Mouse (Mus musculus) cerebellum, postnatal 4 days (tissue): ENCODE results near the gene Mavs.

Experiments
- DNase-seq, 2 experiments: peaks; one replicate each; pipeline ENCODE4 v3.0.0; 2022; ENCODE audit warnings: low spot score in 2 of 2, mixed read lengths in 1 of 2

Mavs gene

DNA sequence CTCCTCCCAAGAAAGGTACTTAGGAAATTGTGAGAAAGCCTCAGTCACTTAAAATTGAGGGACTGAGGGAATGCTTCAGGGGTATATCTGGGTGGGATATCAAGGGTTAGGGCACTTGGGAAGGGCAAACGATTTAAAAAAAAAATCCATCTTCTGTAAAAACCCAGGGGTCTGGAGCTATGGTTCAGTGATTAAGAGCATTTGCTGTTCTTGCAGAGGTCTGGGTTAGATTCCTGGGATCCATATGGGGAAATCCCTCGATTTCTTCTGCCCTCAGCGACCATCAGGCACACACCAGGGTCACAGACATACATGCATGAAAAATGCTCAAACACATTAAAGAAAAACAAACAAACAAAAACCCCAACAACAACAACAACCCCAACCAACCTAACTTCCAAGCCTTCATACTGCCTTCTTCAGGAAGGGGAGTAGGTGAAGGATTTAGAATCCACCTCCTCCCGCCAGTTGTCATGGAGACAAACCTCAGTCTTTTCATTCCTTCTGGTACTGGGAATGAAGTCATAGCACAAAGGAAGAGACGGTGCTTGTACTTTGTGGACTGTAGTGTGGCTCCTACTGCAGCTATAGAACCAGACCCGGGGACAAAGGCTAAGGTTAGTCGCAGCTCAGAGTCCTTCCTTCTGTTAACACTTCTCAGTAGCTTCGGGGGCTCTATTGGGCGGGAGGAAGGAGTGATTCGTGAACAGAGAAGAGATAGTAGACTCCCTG lies 27.8 kb downstream of the Mavs start:
- DNase-seq, result no peak

DNA sequence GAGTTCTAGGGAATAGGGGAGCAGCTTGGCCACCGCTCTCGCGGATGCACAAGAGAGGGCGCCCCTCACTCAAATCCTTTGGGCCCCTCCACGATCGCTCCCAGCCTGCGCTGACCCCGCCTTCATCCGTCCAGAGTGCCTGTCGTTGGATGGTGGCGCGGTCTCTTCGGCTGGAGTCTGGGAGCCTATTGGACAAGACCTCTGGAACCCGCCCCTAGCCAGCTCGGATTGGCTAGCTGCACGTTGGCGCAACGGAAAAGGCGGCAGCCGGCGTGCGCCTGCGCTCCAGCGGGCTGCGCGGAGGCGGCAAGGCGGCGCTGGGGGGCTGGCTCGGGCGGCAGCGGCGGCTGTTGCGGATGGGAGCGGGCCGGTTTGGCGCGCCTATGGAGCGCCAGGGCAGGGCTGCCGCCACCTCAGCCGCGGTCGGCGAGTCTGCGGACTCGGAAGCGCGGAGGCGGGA lies 28.4 kb downstream of the Mavs start, which contains the start of gene Pank2:
Gene Pank2 (plus strand): TSS at position 283 of the 460 bp plus-strand sequence.
- peak; percentile 96 to 97 for DNase-seq

DNA sequence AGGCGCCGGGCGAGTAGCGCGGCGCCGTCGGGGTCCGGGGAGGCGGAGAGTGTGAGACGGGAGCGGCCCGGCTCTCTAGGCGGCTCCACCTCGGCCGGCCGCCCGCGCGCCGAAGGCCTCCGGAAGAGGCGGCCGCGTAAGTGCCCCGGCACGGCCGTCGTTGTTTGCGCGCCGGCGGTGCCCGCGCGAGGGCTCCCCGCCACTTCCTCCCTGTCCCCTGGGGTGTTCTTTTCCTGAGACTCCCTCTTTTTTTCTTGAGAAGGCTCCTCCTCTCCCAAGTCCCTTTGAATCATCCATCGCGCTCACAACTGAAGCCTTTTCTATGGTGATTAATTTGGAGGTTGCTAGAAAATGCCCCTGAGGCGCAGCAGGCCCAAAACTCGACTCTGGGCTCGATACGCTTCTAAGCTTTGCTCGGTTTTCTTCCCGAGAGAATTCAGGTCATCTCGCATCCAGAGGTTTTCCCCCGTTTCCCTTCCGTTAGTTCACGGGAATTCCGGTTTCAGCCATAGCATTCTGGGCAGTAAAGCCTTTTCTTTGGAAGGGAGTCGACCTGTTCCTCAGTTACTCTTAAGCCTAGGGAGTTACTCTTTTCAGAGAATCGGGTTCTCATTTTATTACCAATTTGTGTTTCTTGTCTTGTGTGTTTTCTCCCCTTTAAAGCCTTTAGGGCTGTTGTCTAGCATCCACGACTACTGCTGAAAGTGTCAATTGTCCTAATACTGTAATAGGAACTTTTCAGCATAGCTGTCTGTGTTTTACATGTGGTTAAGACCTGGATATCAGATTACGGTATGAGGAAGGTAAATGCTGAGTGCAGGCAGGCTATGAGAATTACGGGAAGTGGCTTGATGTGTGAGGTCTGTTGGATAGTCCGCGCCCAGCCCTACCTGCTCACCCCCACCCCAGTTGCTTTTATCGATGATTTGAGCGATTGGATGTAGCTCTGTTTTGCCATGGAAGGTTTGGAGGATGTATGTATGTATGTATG lies 29.1 kb downstream of the Mavs start:
- DNase-seq, result no peak

DNA sequence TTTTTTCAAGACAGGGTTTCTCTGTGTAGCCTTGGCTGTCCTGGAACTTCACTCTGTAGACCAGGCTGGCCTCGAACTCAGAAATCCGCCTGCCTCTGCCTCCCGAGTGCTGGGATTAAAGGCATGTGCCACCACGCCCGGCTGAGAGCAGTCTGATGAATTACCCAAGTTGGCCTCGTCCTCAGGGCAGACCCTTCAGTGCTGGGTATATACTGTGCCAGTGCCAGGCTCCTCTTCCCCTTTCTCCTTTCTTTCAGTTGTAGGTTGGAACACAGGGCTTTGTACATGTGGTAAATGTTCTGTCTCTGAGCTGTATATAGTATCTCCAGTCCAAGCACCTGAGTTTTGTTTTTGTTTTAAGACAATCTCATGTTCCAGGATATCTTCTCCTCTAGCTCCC lies 30.2 kb downstream of the Mavs start:
- DNase-seq, result no peak

DNA sequence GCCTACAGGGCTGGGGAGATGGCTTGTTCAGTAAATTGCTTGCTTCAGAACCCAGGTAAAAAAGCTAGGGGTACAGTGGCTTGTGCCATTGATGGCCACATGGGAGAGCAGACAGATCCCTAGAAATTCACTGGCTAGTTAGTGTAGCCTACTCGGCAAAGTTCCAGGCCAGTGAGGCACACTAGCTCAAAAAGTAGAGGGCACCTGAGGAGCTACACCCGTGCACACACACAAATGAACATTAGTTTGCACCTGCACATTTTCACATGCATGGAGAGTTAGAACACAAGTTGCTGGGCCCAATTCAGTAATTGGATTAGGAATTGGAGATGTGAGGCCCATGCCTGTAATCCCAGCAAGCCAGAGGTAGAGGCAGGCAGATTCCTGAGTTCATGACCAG lies 31.2 kb downstream of the Mavs start:
- no peak for DNase-seq

DNA sequence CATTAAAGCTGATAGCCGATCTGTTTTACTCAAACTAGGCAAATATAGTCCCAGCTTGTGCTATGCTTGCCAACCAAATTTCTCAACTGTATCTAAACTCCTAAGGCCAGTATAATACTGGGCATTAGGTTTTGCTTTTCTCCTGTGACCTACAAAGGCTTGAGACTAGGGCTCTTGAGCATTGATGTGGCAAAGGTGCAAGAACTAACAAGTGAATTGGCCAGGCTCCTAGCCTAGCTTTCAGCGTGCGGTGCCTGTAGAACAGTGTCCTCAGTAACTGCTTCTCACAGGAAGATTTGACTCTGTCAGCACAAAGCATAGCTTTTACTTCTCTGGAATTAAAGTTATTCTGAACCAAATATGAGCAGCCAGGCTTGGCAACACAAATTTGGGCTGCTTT lies 41.6 kb downstream of the Mavs start:
- DNase-seq, result no peak

DNA sequence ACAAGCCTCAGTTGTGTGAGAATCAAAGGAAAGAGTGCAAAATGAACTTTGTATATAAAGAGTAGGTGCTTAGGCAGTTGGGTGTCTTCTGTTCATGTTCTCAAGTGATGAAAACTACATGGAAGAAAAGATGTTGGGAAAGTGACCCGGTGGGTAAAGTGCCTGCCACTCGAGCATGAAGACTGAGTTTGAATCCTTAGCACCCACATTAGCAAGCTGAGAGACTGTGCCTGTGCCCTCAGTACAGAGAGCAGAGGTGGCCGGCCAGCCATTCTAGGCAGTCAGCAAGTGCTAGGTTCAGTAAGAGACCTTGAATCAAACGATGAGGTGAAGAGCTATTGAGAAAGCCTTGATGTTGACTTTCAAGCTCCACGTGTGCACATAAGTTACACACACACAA lies 42.9 kb downstream of the Mavs start:
- no peak for DNase-seq

DNA sequence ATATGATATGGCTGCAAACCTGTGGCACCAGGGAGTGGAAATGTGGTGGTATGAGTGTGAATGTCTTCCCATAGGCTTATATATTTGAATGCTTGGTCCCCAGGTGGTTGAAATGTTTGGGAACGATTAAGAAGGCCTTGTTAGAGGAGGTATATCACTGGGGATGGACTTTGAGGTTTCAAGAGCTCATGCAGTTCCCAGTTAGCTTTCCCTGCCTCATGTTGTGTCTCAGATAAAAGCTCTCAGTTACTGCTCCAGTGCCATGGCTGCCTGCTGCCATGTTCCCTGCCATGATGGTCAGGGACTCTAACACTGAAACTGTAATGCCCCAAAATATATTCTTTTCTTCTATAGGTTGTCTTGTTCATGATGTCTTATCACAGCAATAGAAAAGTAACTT lies 47.7 kb downstream of the Mavs start:
- no peak for DNase-seq

DNA sequence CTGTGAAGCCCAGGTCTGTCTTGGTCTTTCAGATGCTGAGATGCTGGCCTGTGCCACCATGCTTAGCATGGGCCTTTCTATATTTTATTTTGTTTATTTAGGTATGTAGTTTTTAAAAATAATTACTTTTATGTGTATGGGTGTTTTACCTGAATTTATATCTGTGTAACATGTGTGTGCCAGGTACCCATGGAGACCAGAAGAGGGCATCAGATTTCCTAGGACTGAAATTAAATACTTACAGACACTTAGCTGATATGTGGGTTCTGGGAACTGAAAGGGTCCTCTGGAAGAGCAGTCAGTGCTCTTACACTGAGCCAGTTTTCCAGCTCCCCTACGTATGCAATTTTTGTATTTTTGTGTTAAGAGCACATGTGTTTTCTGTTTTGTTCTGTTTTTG lies 52.4 kb downstream of the Mavs start:
- no peak for DNase-seq

DNA sequence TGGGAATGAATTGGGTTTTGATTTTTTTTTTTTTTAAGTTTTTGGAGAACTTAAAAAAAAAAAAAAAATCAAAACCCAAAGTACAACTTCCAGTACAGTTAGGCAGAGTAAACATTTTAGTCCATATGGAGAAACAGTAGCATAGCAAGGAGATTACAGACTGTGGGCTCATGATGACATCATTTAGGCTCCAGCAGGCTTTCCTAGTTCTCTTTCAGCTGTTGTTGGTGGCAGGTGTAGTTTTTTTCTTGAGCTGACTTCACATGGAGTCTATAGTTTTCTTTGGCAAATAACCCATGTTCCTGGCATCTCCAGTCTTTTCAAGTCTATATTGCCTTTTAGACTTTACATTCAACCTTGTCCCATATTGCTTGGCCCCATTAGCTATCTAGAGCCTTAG lies 56.8 kb downstream of the Mavs start:
- no peak for DNase-seq

DNA sequence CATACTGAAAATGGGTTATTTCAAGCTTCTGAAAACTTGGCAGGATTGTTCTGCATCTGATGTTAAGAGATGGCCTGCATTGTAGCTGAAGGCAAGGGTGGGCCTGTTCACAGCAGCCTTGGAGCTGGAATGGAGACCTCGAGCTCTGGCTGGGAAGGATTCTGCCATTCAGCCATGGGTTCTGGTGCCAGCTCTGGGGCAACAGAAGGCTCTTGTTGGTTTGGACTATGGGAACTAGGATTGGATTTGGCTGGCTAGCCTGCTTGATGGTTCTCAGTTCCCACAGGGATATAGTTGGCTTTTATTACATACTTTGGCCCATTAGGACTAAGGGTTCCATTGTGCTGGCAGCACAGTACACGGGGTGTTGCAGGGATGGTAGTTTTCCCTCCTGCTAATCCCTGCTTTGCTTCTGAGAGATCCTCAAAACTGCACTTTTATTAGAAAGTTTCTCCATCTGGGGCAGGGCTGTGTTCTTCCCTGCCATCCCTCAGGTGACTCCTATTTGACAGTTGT lies 62.9 kb downstream of the Mavs start:
- no peak for DNase-seq
